Mouse (Mus musculus): ENCODE measurements around the gene Il13ra2. TPM values are rescaled to one million over a fixed set of nuclear protein-coding genes. Genes with fewer than 3 reads are reported as not detected.
"Not testable (repeated sequence)": the region's sequence is repeated elsewhere in the genome, so short reads cannot be mapped to it uniquely, and the experiment has no call there.

Il13ra2 gene
- total RNA-seq (2014; rRNA removed; ENCODE audit: low replicate concordance) (not detected in 2 replicates), polyA plus RNA-seq (2015; fragmentation: Nextera tagmentation; extraction: Ambion mirVana) (not detected in 2 replicates)

DNA sequence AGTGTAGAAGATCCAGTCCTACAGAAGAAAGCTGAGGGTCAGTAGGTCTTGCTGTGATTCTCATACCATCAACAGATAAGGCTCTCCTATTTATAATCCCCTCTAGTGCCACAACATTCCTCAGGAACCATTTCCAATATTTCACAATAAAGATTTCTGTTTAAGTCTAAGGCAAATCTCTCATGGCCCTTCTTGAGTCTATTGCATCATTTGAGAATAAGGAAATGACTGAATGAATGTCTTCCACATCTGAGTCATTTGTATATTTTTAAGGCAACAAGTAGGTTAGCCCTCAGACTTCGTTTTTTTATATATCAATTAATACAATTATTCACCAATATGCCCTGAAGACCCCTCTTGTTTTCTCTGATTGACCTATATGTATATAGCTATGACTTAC lies at the start of gene Il13ra2:
TSS of gene Il13ra2 (minus strand) at position 64 of the 400 bp plus-strand sequence.
- H3K4me1 ChIP-seq (ENCODE audit: control insufficient read depth, insufficient read depth), result no peaks in the 10 kb centered on the region
- WGBS, result 19% methylated on average over 1 of the region's 1 CpGs
- no peak for TF ChIP-seq EP300 (IDR thresholded peaks at IDR 0.05; ENCODE audit: low read depth)

DNA sequence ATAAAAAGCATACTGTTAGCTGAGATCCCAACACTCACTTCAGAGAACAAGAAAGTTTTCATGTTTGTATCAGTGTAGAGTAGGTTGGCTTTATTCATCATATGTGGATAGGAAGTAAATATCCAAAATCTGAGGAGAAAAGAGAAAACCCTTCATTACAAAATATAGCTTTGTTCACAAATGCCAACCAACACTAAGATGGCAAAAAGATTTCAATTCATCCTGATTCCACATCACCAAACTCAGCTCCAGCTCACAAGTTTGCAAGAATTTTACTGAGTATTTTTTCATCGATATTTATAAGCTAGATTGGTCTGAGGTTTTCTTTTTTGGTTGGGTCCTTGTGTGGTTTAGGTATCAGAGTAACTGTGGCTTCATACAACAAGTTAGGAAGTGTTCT lies 24.6 kb upstream of the Il13ra2 start, which contains the start of gene Vmn1r239-ps:
TSS of gene Vmn1r239-ps (minus strand) at position 101 of the 400 bp plus-strand sequence.
- not testable (repeated sequence) for H3K27ac ChIP-seq (ENCODE audit: low read depth); H3K4me2 ChIP-seq (ENCODE audit: low read depth, low read length); ATAC-seq (ENCODE audit: insufficient read depth, low read depth); H3K4me1 ChIP-seq (ENCODE audit: control insufficient read depth, insufficient read depth); H3K9ac ChIP-seq (replicated peaks; ENCODE audit: low read depth, low read length); H3K36me3 ChIP-seq (replicated peaks; ENCODE audit: control insufficient read depth, insufficient read depth, low read length); H3K9me3 ChIP-seq (replicated peaks; ENCODE audit: control insufficient read depth, low read length); DNase-seq (ENCODE audit: low spot score); H3K27me3 ChIP-seq (ENCODE audit: control insufficient read depth, insufficient read depth, low read length); H3K4me3 ChIP-seq (ENCODE audit: low read depth, low read length)
- WGBS, result 37% methylated on average over 1 of the region's 1 CpGs

More for the DNA sequence above, at the start of gene Il13ra2:
- Histone ChIP-seq H3K4me2 (ENCODE audit: low read depth, low read length) (no peak within 1 kb of the TSS), H3K4me3 (ENCODE audit: low read depth, low read length) (no peak within 1 kb of the TSS), H3K27ac (ENCODE audit: low read depth) (no peak within 1 kb of the TSS), H3K9ac (replicated peaks; ENCODE audit: low read depth, low read length) (no peak within 1 kb of the TSS), H3K27me3 (ENCODE audit: control insufficient read depth, insufficient read depth, low read length) (no peaks in the 10 kb centered on the region), H3K36me3 (replicated peaks; ENCODE audit: control insufficient read depth, insufficient read depth, low read length) (no peaks in the 10 kb centered on the region), H3K9me3 (replicated peaks; ENCODE audit: control insufficient read depth, low read length) (no peaks in the 10 kb centered on the region)
- ATAC-seq (ENCODE audit: insufficient read depth, low read depth) (no peak), DNase-seq (ENCODE audit: low spot score) (no peak)

- H3K36me3 ChIP-seq (replicated peaks; ENCODE audit: control insufficient read depth, insufficient read depth, low read length), result no peaks in the 10 kb centered on the region
- no peaks in the 10 kb centered on the region for H3K9me3 ChIP-seq (replicated peaks; ENCODE audit: control insufficient read depth, low read length)
- H3K4me1 ChIP-seq (ENCODE audit: control insufficient read depth, insufficient read depth), result no peaks in the 10 kb centered on the region
- no peak overlapping the region for H3K4me2 ChIP-seq (ENCODE audit: low read depth, low read length)
- DNase-seq (ENCODE audit: low spot score) (no peak), ATAC-seq (ENCODE audit: insufficient read depth, low read depth) (no peak)
- H3K4me3 ChIP-seq (ENCODE audit: low read depth, low read length), result no peak overlapping the region
- H3K27me3 ChIP-seq (ENCODE audit: control insufficient read depth, insufficient read depth, low read length), result no peaks in the 10 kb centered on the region
- TF ChIP-seq CTCF (IDR thresholded peaks at IDR 0.05; ENCODE audit: low read depth), result no peak
- no peak for TF ChIP-seq EP300 (IDR thresholded peaks at IDR 0.05; ENCODE audit: low read depth)
- 75% methylated on average over 4 of the region's 4 CpGs for WGBS
- no peak overlapping the region for H3K27ac ChIP-seq (ENCODE audit: low read depth)
- no peak overlapping the region for H3K9ac ChIP-seq (replicated peaks; ENCODE audit: low read depth, low read length)
These were observed 14.4 kb upstream of the Il13ra2 start for GRCm38 (mm10) chrX:147443386-147443785.

GRCm38 (mm10) chrX:147435400-147435799 lies 6.4 kb upstream of the Il13ra2 start:
- DNase-seq (ENCODE audit: low spot score) (no peak), ATAC-seq (ENCODE audit: insufficient read depth, low read depth) (no peak)
- no peak overlapping the region for H3K4me2 ChIP-seq (ENCODE audit: low read depth, low read length)
- H3K9me3 ChIP-seq (replicated peaks; ENCODE audit: control insufficient read depth, low read length), result no peaks in the 10 kb centered on the region
- 67% methylated on average over 2 of the region's 2 CpGs for WGBS
- no peak overlapping the region for H3K9ac ChIP-seq (replicated peaks; ENCODE audit: low read depth, low read length)
- H3K27me3 ChIP-seq (ENCODE audit: control insufficient read depth, insufficient read depth, low read length), result no peaks in the 10 kb centered on the region
- H3K4me3 ChIP-seq (ENCODE audit: low read depth, low read length), result no peak overlapping the region
- no peaks in the 10 kb centered on the region for H3K36me3 ChIP-seq (replicated peaks; ENCODE audit: control insufficient read depth, insufficient read depth, low read length)
- TF ChIP-seq CTCF (IDR thresholded peaks at IDR 0.05; ENCODE audit: low read depth) (no peak), EP300 (IDR thresholded peaks at IDR 0.05; ENCODE audit: low read depth) (no peak)
- no peak overlapping the region for H3K27ac ChIP-seq (ENCODE audit: low read depth)
- H3K4me1 ChIP-seq (ENCODE audit: control insufficient read depth, insufficient read depth), result no peaks in the 10 kb centered on the region

- Histone ChIP-seq H3K9me3 (replicated peaks; ENCODE audit: control insufficient read depth, low read length) (no peaks in the 10 kb centered on the region), H3K9ac (replicated peaks; ENCODE audit: low read depth, low read length) (no peak overlapping the region), H3K4me3 (ENCODE audit: low read depth, low read length) (no peak overlapping the region), H3K27ac (ENCODE audit: low read depth) (no peak overlapping the region), H3K27me3 (ENCODE audit: control insufficient read depth, insufficient read depth, low read length) (no peaks in the 10 kb centered on the region), H3K4me2 (ENCODE audit: low read depth, low read length) (no peak overlapping the region), H3K36me3 (replicated peaks; ENCODE audit: control insufficient read depth, insufficient read depth, low read length) (no peaks in the 10 kb centered on the region), H3K4me1 (ENCODE audit: control insufficient read depth, insufficient read depth) (no peaks in the 10 kb centered on the region)
- 35% methylated on average over 1 of the region's 1 CpGs for WGBS
- DNase-seq (ENCODE audit: low spot score), result peak; percentile 10
- TF ChIP-seq EP300 (IDR thresholded peaks at IDR 0.05; ENCODE audit: low read depth) (no peak), CTCF (IDR thresholded peaks at IDR 0.05; ENCODE audit: low read depth) (no peak)
- no peak; the same call in 1 of the 2 replicates for ATAC-seq (ENCODE audit: insufficient read depth, low read depth)
These were observed 761 bp upstream of the Il13ra2 start for GRCm38 (mm10) chrX:147429753-147430152.

DNA sequence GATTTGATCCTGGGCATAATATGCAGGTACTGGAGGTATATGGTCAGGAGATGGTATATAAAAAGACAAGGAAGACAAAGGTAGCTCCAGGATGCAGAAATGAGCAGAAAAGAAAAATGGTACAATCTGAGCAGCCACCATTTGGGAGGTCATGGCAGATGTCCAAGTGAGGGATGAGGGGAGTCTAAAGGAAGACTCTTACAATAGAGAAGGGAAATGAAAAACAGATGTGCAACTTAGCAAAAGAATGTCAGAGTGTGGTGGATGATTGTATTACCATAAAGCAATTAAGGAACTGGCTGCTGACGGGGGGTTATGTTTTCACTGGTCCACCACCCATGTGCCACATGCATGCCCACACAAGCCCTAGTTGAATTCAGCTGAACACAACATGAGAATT lies 35.5 kb downstream of the Il13ra2 start:
- Histone ChIP-seq H3K27me3 (ENCODE audit: control insufficient read depth, insufficient read depth, low read length) (no peaks in the 10 kb centered on the region), H3K4me2 (ENCODE audit: low read depth, low read length) (no peak overlapping the region), H3K4me3 (ENCODE audit: low read depth, low read length) (no peak overlapping the region), H3K9me3 (replicated peaks; ENCODE audit: control insufficient read depth, low read length) (no peaks in the 10 kb centered on the region), H3K36me3 (replicated peaks; ENCODE audit: control insufficient read depth, insufficient read depth, low read length) (no peaks in the 10 kb centered on the region), H3K4me1 (ENCODE audit: control insufficient read depth, insufficient read depth) (no peaks in the 10 kb centered on the region), H3K27ac (ENCODE audit: low read depth) (no peak overlapping the region), H3K9ac (replicated peaks; ENCODE audit: low read depth, low read length) (no peak overlapping the region)
- TF ChIP-seq CTCF (IDR thresholded peaks at IDR 0.05; ENCODE audit: low read depth), result no peak
- no peak for TF ChIP-seq EP300 (IDR thresholded peaks at IDR 0.05; ENCODE audit: low read depth)
- DNase-seq (ENCODE audit: low spot score) (no peak), ATAC-seq (ENCODE audit: insufficient read depth, low read depth) (no peak)
- WGBS, result 54% methylated on average over 1 of the region's 1 CpGs

All from heart, postnatal 0 days (tissue).